Mouse (Mus musculus) B cell, adult 2 months (primary cell): ENCODE measurements around the gene Kif23.
A peak's percentile ranks its signal among the peaks of the same experiment; 100 is the strongest.

Source experiments
- DNase-seq, 2 experiments: peaks; one replicate each; pipeline ENCODE4 v3.0.0; 2022

Gene Kif23

DNA sequence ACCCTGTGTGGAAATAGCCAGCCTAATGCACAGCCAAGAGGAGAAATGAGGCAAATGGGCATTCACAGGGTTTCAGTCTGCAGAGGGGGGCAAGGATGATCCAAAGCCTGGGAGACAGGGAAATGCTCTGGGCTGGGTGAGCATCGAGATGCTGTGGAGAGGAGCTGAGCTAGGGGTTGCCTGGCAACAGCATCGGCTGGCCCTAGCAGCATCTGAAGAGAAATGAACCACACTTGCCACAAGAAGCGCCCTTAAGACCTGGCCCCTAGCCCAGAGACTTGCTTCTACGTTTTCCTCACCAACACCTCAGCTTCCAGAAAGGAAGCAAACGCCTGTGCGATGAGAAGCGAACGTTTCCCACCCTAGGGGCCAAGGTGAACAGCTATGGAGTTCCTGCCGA, 44.1 kb downstream of the Kif23 start:
- no peak for DNase-seq

DNA sequence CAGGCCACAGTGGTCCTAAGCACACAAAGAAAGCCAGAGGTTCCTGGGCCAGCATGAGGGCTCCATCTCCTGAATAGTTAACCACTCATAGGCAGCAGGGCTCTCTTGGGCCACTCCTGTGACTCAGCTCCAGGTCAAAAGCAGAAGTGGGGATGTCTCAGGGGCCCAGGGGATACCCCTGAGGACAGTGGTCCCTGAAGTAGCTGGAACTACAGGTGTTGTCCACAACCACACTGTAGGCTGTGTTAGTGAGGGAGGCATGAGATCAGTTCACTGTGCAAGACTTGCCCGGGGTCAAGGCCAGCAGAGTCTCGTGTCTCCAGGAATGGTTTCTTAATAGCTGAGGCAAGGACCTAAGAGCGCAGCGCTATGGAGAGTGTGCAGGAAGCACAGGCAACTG, 45.0 kb downstream of the Kif23 start:
- peak; percentile 49 to 54 for DNase-seq

DNA sequence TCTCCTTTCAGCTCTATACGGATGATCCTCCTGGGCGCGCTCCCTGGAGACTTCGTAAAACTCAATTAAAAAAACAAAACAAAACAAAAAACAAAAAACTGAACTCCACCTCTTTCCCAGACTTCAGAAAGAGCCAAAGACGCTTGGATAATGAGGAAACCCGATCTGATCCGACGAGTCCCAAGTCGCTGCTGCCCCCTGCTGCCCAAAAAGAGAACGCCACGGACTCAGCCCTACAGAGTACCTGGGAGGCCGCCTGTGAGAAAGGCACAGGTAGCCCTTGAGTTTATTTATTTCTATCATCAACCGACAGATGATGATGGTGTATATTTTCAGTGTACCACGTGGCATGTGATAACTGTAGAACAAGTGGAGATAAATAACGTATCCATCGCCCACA, 46.8 kb downstream of the Kif23 start:
- peak; percentile 82 to 84 for DNase-seq

DNA sequence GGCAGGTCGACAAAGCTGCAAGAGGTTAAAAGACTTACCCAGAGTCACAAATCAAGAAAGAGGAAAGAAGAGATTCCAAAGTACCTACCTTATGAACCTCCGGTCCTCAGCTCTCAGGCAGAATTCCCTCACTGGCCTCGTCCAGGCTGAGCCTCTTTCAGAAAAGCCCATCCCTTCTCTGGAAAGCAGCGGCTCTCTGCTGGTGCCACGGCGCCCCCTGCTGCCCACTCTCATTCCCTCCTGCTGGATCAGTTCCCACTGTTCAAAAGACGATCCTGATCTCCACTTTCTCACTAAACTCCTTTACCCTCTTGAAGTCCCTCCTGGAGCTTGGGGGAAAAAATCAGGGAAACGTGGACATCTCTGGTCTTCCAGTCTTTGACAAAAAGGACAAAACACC, 48.2 kb downstream of the Kif23 start:
- peak; percentile 73 to 79 for DNase-seq

DNA sequence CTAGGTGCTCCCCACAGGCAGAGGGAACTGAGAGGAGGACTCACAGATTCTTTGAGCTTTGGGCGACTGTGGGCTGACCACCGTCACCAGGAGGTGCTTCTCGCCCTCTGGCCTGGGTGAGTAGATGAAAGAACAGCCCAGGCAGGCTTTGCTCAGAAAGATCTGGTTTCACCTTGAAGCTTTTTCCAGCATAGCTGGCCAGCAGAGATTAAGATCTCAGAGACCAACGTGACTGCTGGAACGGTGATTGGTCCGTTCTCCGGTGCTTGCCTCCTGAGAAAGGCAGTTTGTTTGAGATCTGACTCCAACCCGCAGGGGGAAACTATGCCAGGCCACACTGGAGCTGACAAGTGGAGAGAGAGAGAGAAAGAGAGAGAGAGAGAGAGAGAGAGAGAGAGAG, 51.6 kb downstream of the Kif23 start:
- no peak for DNase-seq

DNA sequence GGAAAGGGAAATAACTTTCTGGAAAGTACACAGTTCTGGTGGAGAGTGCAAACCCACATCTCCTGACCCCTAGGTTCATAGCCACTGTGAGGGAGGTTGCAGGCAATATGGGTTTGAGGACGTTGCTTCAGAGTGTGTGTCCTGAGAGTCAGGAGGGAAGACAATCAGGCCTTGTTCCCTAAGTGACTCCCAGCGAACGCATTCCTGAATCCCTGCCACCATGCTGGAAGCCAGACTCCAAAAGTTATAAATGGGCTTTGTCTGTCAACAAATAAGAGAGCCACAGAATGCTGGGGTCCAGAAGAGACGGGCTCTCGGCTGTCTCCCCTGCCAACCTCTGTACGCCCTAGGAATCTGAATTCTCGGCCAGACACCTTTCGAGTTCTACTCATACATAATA, 56.7 kb downstream of the Kif23 start:
- no peak for DNase-seq

DNA sequence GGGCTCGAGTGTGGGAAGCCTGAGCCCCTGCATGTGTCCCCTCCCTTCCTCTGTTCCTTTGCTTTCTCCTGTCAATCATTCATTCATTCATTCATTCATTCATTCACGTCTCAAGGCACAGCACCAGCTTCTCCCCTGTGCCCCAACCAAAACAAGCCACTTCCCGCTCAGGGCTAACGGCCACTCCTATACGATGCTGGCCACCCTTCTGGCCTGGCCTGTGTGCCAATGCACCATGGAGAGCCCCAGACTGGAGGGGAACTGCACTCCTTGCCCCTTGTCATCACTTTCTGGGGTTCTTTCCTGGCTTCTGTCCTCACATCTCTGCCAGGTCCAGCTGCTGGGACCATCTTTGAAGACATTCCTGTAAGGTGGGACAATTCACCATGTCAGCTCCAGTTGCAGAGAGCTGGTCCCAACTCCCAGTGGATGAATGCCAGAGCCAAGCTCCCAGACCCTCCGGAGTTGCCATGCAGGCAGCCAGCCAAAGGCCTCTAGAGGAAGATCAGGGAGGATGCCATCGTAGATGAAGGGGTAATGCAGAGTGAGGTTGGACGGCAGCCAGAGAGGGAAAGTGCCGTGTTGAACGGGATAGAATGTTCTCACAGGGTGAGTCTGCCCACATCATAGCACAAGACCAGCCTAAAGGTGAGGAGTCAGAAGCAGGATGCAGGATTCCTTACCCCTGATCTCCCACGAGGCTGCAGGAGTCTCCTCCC, 58.8 kb downstream of the Kif23 start:
- DNase-seq, result no peak

DNA sequence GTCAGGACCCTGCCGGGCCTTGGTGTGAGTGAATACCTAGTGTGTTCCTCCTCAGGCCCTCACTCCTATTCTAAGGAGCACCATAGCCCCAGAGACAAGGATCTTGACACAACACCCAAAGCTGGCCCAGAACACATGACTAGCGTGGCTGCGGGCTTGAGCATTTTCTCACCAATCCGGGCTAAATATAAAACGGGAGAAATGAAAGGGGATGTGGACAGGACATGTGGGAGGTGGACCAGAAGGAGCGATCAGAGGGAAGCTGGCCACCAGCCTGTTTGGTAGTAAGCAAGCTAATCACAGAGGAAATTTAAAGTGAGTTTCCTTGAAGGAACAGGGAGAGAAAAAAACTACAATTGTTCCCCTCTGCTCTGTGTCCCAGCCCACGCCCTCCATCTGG, 60.6 kb downstream of the Kif23 start:
- no peak for DNase-seq

DNA sequence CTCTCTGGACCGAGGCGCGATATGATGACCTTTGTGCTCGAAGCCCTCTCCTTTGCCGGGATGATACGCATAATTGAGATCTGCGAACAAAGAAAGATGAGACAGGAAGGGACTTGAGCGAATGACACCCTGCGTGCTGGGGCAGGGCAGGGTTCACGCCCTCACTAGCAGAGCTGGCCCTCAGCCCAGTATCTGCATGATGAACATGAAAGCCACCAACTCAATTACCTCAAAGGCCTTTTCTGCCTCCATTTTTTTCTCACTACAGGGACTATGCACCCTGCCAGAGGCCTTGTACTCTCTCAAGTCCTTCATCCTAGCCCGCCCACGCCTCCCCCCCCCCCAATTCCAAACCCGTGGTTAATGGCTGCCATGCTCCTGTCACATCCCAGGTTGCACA, 61.6 kb downstream of the Kif23 start:
- DNase-seq, result no peak

DNA sequence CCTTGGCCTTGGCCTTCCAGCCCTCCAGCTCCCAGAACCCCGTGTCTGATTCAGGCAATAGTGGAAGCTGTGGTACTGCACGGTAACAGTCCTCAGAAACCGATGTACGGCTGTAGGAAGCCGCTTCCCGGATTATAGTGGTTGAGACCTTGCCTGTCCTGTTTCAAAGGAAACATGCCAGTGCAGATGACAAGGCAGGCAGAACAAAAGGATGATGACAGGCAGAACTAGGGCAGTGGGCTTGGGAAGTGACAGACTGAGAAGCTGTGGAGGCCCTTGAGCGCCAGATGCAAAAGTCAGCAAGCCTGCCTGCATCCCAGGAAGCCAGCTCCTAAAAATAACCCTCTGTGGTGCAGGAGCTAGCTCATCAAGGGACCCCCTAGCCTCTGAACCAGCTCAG, 62.2 kb downstream of the Kif23 start:
- no peak for DNase-seq

- no peak for DNase-seq
Observed at GRCm38 (mm10) chr9:61882179-61882578, 64.4 kb downstream of the Kif23 start.

- peak; percentile 68 for DNase-seq
Observed at GRCm38 (mm10) chr9:61878889-61879288, 67.7 kb downstream of the Kif23 start.

GRCm38 (mm10) chr9:61877373-61878112, 69.0 kb downstream of the Kif23 start:
- DNase-seq, result no peak

- DNase-seq, result no peak
Observed at GRCm38 (mm10) chr9:61873325-61873724, 73.2 kb downstream of the Kif23 start.

DNA sequence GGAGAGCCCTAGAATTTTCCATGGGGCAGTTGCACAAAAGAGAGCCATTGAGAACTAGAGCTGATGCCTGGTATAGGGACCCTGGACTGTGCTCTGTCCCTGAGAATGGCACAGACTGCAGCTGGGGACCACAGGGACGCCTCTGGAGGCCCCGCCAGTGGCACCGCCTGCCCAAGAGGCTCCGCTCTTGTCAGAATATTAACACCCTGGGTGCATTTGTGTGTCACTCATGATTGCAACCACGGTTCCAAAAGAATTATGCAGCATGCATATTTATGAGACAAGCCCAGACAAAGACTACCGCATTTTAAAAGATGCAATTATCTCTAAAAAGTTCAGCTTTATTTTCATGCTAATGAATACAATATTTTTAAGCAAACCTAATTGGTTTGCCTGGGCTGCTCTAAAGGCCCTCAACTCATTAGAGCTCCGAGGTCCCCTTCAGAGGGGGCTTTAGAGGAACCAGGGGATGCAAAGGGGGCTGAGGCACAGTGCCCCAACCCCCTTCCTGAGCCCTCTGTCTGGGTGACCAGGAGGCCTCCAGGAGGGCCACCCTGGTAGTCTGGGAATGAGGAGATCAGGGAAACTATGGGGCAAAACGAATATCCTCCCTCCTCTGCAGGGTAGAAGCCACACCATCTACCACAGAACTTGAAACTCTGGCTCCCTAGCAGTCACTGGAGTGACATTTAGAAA, 74.2 kb downstream of the Kif23 start:
- DNase-seq, result no peak

- DNase-seq, result no peak
Observed at GRCm38 (mm10) chr9:61871839-61872238, 74.7 kb downstream of the Kif23 start.

DNA sequence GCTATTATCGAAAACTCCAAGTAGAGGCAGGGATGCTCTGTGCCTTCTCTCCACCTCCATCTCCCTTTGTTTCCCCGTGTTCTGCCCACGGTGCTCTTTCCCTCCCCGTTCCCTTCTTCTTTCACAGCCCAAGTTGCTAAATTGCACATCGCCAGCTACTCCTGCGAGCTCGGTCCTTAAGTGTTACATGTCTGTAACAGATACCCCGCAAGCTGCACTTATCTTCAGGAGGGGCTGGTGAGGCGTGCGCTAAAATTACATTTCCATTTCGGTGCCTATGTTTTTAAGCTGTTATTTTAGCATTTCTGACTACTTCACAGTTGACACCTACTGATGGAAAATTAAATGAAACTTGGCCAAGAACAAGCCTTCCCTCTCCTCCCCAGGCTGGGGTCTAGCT, 78.9 kb downstream of the Kif23 start:
- no peak for DNase-seq
